ENCODE assay signal across 9 mouse cellular contexts in genomic region chr13:116297048-116297811, GRCm38 (mm10). TPM values are rescaled to one million over a fixed set of nuclear protein-coding genes. Genes with fewer than 3 reads are reported as not detected.
DNase-seq lines count a peak whose midpoint lies in the region; ATAC-seq and TF ChIP-seq lines count a peak whose summit lies in the region.
"Had no signal": no experiment of that assay in that cellular context is flagged by ENCODE, and none has a peak within 500 bp of the region (broad histone marks: within the 10 kb centered on the region; RNA-seq: fewer than 3 reads in every experiment).

No protein-coding gene starts in this region.

- DNase-seq in hindbrain, embryonic 11.5 days (ENCODE audit: low spot score): peak; percentile 60
- DNase-seq in hindbrain, postnatal 0 days (ENCODE audit: low spot score): no peak
- DNase-seq in embryo, embryonic 11 days: peak; percentile 60
- no peak for DNase-seq in right cerebral cortex, adult 18-20 months
- no peak for DNase-seq in ovary, postnatal 36 days (ENCODE audit: low spot score)
- DNase-seq: thymus, postnatal 14 days had no signal

- H3K4me3 ChIP-seq in hindbrain, embryonic 11.5 days (ENCODE audit: low read depth, low read length): no peak overlapping the region
- H3K4me3 ChIP-seq in hindbrain, postnatal 0 days (ENCODE audit: low read length): no peak overlapping the region
- no peak overlapping the region for H3K4me3 ChIP-seq in hindbrain, embryonic 12.5 days
- no peak overlapping the region for H3K4me3 ChIP-seq in myocyte

- no peaks in the 10 kb centered on the region for H3K9me3 ChIP-seq in hindbrain, embryonic 11.5 days (ENCODE audit: control insufficient read depth, low read length)
- H3K9me3 ChIP-seq in hindbrain, postnatal 0 days (ENCODE audit: low read length): no peaks in the 10 kb centered on the region
- H3K9me3 ChIP-seq in hindbrain, embryonic 12.5 days (replicated peaks): no peaks in the 10 kb centered on the region

- no peaks in the 10 kb centered on the region for H3K79me2 ChIP-seq in myocyte (ENCODE audit: control insufficient read depth, insufficient read depth)

- TF ChIP-seq POLR2A in myocyte (IDR thresholded peaks at IDR 0.05; ENCODE audit: insufficient read length, low read depth): no peak

- no peaks in the 10 kb centered on the region for H3K36me3 ChIP-seq in hindbrain, embryonic 11.5 days (ENCODE audit: control insufficient read depth, insufficient read depth, low read length)
- no peaks in the 10 kb centered on the region for H3K36me3 ChIP-seq in hindbrain, postnatal 0 days (ENCODE audit: insufficient read depth, low read length)
- no peaks in the 10 kb centered on the region for H3K36me3 ChIP-seq in hindbrain, embryonic 12.5 days
- H3K36me3 ChIP-seq in myocyte (ENCODE audit: control insufficient read depth, insufficient read depth): no peaks in the 10 kb centered on the region

- no peak for TF ChIP-seq CTCF in hindbrain, postnatal 0 days (IDR thresholded peaks at IDR 0.05; ENCODE audit: low read depth)

- no peak for ATAC-seq in hindbrain, embryonic 11.5 days (ENCODE audit: low FRiP score)
- ATAC-seq in hindbrain, postnatal 0 days: no peak
- 0 out of 2 replicates have a peak, but pooled peaks have one; percentile 37 for ATAC-seq in hindbrain, embryonic 12.5 days (ENCODE audit: low FRiP score)
- ATAC-seq in erythroblast, adult 5-6 weeks (replicated peaks; ENCODE audit: low FRiP score, poor library complexity, severe bottlenecking): no peak

- no peak overlapping the region for H3K9ac ChIP-seq in hindbrain, embryonic 11.5 days (ENCODE audit: low read depth, low read length)
- H3K9ac ChIP-seq in hindbrain, postnatal 0 days (replicated peaks; ENCODE audit: low read length): no peak overlapping the region
- H3K9ac ChIP-seq in hindbrain, embryonic 12.5 days: no peak overlapping the region

- no peak overlapping the region for H3K27ac ChIP-seq in hindbrain, embryonic 11.5 days (ENCODE audit: low read depth, low read length)
- H3K27ac ChIP-seq in hindbrain, postnatal 0 days: no peak overlapping the region
- H3K27ac ChIP-seq in hindbrain, embryonic 12.5 days: no peak overlapping the region

- H3K4me1 ChIP-seq in hindbrain, embryonic 11.5 days (replicated peaks; ENCODE audit: control insufficient read depth, insufficient read depth, low read length): no peaks in the 10 kb centered on the region
- no peaks in the 10 kb centered on the region for H3K4me1 ChIP-seq in hindbrain, postnatal 0 days (ENCODE audit: insufficient read depth, low read length)
- peaks cover 6% of the 10 kb centered on the region for H3K4me1 ChIP-seq in hindbrain, embryonic 12.5 days

- H3K4me2 ChIP-seq in hindbrain, embryonic 11.5 days (replicated peaks; ENCODE audit: low read depth, low read length): no peak overlapping the region
- H3K4me2 ChIP-seq in hindbrain, postnatal 0 days (ENCODE audit: low read depth, low read length): no peak overlapping the region
- H3K4me2 ChIP-seq in hindbrain, embryonic 12.5 days (replicated peaks): no peak overlapping the region
- peak overlapping the region; percentile 38 for H3K4me2 ChIP-seq in myocyte (ENCODE audit: low read depth)

- WGBS in hindbrain, embryonic 11.5 days: under 1% methylated on average over 33 of the region's 33 CpGs
- WGBS in hindbrain, postnatal 0 days: 1% methylated on average over 33 of the region's 33 CpGs
- WGBS in hindbrain, embryonic 12.5 days: under 1% methylated on average over 33 of the region's 33 CpGs

- H3K27me3 ChIP-seq in hindbrain, embryonic 11.5 days (ENCODE audit: control insufficient read depth, insufficient read depth, low read length): peaks cover 82% of the 10 kb centered on the region
- peaks cover 91% of the 10 kb centered on the region for H3K27me3 ChIP-seq in hindbrain, postnatal 0 days (ENCODE audit: insufficient read depth, low read length)
- peaks cover 93% of the 10 kb centered on the region for H3K27me3 ChIP-seq in hindbrain, embryonic 12.5 days
- H3K27me3 ChIP-seq in myocyte (ENCODE audit: control insufficient read depth, insufficient read depth, insufficient read length): no peaks in the 10 kb centered on the region

- no peak overlapping the region for H3ac ChIP-seq in myocyte (ENCODE audit: control insufficient read depth, insufficient read length)

TF ChIP-seq in myocyte, 11 proteins besides CTCF, POLR2A, EP300 and RAD21:
- TF ChIP-seq TCF12 (IDR thresholded peaks at IDR 0.05; ENCODE audit: insufficient read depth, poor library complexity, severe bottlenecking): no peak
- TF ChIP-seq POLR2AphosphoS2 (IDR thresholded peaks at IDR 0.05; ENCODE audit: insufficient read length, low read depth): no peak
- no peak for TF ChIP-seq REST (IDR thresholded peaks at IDR 0.05; ENCODE audit: insufficient read depth, insufficient read length)
- TF ChIP-seq USF1 (IDR thresholded peaks at IDR 0.05; ENCODE audit: low read depth): no peak
- TF ChIP-seq CEBPB (IDR thresholded peaks at IDR 0.05; ENCODE audit: insufficient read depth, poor library complexity, severe bottlenecking): no peak
- TF ChIP-seq TCF3 (IDR thresholded peaks at IDR 0.05; ENCODE audit: insufficient read length, low read depth): no peak
- no peak for TF ChIP-seq MYOD1 (IDR thresholded peaks at IDR 0.05; ENCODE audit: control insufficient read depth in 1 of 3, insufficient read length in 2 of 3, low read depth in 2 of 3)

RNA-seq across cellular contexts. Expression of gene Isl1, which starts 12.3 kb away (rescaled TPM):
- 46.5 and 60.5 TPM in 2 replicates for polyA plus RNA-seq in hindbrain, embryonic 11.5 days (2014; fragmentation: Nextera tagmentation; extraction: Ambion mirVana)
- total RNA-seq in hindbrain, postnatal 0 days (2014; rRNA removed): 16.9 and 21.8 TPM in 2 replicates
- polyA plus RNA-seq in hindbrain, postnatal 0 days (2015; fragmentation: Nextera tagmentation; extraction: Ambion mirVana): 8.3 and 10.2 TPM in 2 replicates
- 44.2 and 45.5 TPM in 2 replicates for polyA plus RNA-seq in hindbrain, embryonic 12.5 days (2016; fragmentation: Nextera tagmentation; extraction: Ambion mirVana)
- 3.0 TPM for polyA plus RNA-seq in myocyte (2012; fragmentation: generic; extraction: Trizol)
- not detected in 2 replicates for total RNA-seq in erythroblast, adult 5-6 weeks (2015; ENCODE audit: low replicate concordance)
- not detected in 2 replicates for total RNA-seq in erythroblast, adult 5-6 weeks (2017; ENCODE audit: low replicate concordance)

Comparison
In these comparisons a context has a peak if more than half of its experiments do, and no peak if none do; other contexts are left out.
1. DNase-seq: peak in hindbrain, embryonic 11.5 days (single experiment) and embryo, embryonic 11 days (single experiment); none in hindbrain, postnatal 0 days (single experiment), right cerebral cortex, adult 18-20 months (single experiment) and ovary, postnatal 36 days (single experiment).